Mouse (Mus musculus) neural tube, embryonic 14.5 days (tissue): ENCODE measurements around the gene Tmem25. TPM values are rescaled to one million over a fixed set of nuclear protein-coding genes. Genes with fewer than 3 reads are reported as not detected.
A peak's percentile ranks its signal among the peaks of the same experiment; 100 is the strongest.
"Not testable (repeated sequence)": the region's sequence is repeated elsewhere in the genome, so short reads cannot be mapped to it uniquely, and the experiment has no call there.

Experiments used
- ATAC-seq: fragments of 200-750 bp; cut with Nextera tagmentation; 2 replicates; pipeline ENCODE4 v1.8.0; 2017; ENCODE audit warnings: low read depth, mild to moderate bottlenecking, moderate TSS enrichment, moderate library complexity
- H3K27ac ChIP-seq: fragments of 300-500 bp; sonication (generic); 2 replicates; pipeline ENCODE4 v1.5.1; 2014; ENCODE audit warnings: low read depth, mild to moderate bottlenecking, control low read depth, low read length, moderate library complexity, mixed read lengths
- H3K27me3 ChIP-seq: fragments of 300-500 bp; sonication (generic); 2 replicates; pipeline ENCODE4 v1.6.1; 2014; ENCODE audit warnings: low read length; ENCODE audit not compliant: control insufficient read depth, insufficient read depth
- H3K36me3 ChIP-seq: fragments of 300-500 bp; sonication (generic); 2 replicates; pipeline ENCODE4 v1.6.1; 2014; ENCODE audit warnings: low read length, mixed read lengths; ENCODE audit not compliant: control insufficient read depth, insufficient read depth
- H3K4me1 ChIP-seq: fragments of 300-500 bp; sonication (generic); 2 replicates; pipeline ENCODE4 v1.6.1; 2014; ENCODE audit warnings: low read length; ENCODE audit not compliant: control insufficient read depth, insufficient read depth
- H3K4me2 ChIP-seq: fragments of 300-500 bp; sonication (generic); 2 replicates; pipeline ENCODE4 v1.6.1; 2014; ENCODE audit warnings: mild to moderate bottlenecking, low read depth, low read length, control low read depth
- H3K4me3 ChIP-seq: fragments of 300-500 bp; sonication (generic); 2 replicates; pipeline ENCODE4 v1.5.1; 2014; ENCODE audit warnings: low read depth, low read length, control low read depth, mixed read lengths
- H3K9ac ChIP-seq: fragments of 300-500 bp; sonication (generic); replicated peaks from 2 replicates; pipeline ENCODE4 v1.6.1; 2014; ENCODE audit warnings: low read depth, mild to moderate bottlenecking, control low read depth, low read length, mixed read lengths
- H3K9me3 ChIP-seq: fragments of 300-500 bp; sonication (generic); 2 replicates; pipeline ENCODE4 v1.6.1; 2016; ENCODE audit warnings: low read length; ENCODE audit not compliant: control insufficient read depth
- whole genome bisulfite sequencing: fragments of 180-500 bp; shearing (Covaris S2); extraction: QIAGEN DNeasy Blood & Tissue Kit; methylation state at CpG from one replicate; pipeline ENCODE4 v1.1.7; 2014; 5-methylcytosine and 5-hydroxymethylcytosine counted together
- polyA plus RNA-seq: library from polyadenylated mRNA; unstranded; fragments of >200 nt; fragmentation: Nextera tagmentation; extraction: Ambion mirVana; gene quantifications from 2 replicates; pipeline ENCODE4 v1.2.1, GENCODE M21; 2014

Gene Tmem25
- polyA plus RNA-seq, 1 experiment from 2014 or later: 21.1 TPM

DNA sequence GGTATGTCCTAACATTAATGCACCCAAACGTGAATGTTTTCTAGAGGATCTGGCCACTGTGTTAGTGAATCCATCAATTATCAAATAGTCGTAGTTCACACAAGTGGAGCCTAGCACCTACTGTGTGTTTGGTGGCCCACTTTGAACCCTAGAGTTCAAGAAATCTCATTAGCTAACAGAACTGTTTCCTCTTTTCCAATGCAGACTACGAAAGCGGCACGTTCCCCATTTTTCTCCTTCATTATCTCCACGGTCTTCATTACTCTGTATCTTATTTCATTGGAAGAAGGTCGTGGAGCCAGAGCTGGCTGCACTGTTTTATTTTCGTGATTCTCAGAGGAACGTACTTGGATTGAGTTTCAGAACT is 834 bp upstream of the Tmem25 start:
- Histone ChIP-seq H3K36me3 (peaks cover 4% of the 10 kb centered on the region; the same call in 1 of the 2 replicates), H3K27me3 (no peaks in the 10 kb centered on the region), H3K4me3 (peak overlapping the region; percentile 53), H3K9ac (peak overlapping the region; percentile 72; the same call in 1 of the 2 replicates), H3K27ac (no peak overlapping the region), H3K4me1 (peaks cover 11% of the 10 kb centered on the region; the same call in 1 of the 2 replicates), H3K4me2 (peak overlapping the region; percentile 97), H3K9me3 (no peaks in the 10 kb centered on the region)
- 45% methylated on average over 9 of the region's 9 CpGs for WGBS
- ATAC-seq: no peak

DNA sequence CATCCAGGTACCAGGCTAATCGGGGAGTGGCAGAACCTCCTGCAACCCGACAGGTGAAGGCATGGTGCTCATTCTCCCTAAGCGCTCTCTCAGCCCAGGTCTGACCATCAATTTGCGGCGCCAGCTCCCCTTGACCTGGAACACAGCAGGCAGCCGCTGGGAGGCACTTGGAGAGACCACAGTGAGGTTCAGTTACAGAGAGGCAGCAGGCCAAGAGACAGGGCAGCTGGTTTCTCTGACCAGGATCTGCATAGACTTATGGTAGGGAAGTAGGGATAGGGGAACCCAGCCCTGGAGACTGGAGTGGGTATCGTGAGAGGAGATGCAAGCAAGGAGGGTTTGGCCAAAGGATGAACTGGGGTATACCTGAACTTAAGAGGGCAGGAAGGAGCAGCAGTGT is 809 bp downstream of the Tmem25 start:
- Histone ChIP-seq H3K9me3 (no peaks in the 10 kb centered on the region), H3K9ac (no peak overlapping the region; the same call in 1 of the 2 replicates), H3K4me1 (peaks cover 11% of the 10 kb centered on the region; the same call in 1 of the 2 replicates), H3K4me2 (peak overlapping the region; percentile 97), H3K27me3 (no peaks in the 10 kb centered on the region), H3K36me3 (no peaks in the 10 kb centered on the region), H3K4me3 (peak overlapping the region; percentile 53), H3K27ac (no peak overlapping the region)
- ATAC-seq: no peak
- WGBS: 47% methylated on average over 7 of the region's 7 CpGs

DNA sequence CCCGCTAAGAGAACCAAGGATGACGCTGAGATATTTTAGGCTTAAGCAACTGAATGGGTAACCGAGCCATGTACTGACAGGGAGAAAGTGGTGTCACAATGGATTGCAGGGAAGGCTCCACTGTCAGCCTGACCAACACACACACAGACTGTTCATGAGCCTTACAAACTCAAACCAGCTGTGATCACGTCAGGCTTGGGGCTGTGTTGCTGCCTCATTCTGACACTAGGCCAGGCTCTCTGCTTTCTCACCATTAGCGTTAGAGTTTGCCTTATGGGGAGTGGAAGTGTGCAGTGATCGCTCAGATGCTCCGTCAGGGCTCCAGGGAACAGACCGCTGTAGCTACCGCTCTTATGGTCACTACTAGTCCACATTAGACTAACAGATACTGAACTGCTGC is 6.3 kb downstream of the Tmem25 start:
- H3K9ac ChIP-seq: no peak overlapping the region
- H3K36me3 ChIP-seq: peaks cover 32% of the 10 kb centered on the region
- H3K4me1 ChIP-seq: no peaks in the 10 kb centered on the region
- 80% methylated on average over 9 of the region's 9 CpGs for WGBS
- no peak overlapping the region for H3K4me3 ChIP-seq
- no peaks in the 10 kb centered on the region for H3K27me3 ChIP-seq
- H3K4me2 ChIP-seq: no peak overlapping the region
- no peak for ATAC-seq
- no peak overlapping the region for H3K27ac ChIP-seq
- H3K9me3 ChIP-seq: no peaks in the 10 kb centered on the region

DNA sequence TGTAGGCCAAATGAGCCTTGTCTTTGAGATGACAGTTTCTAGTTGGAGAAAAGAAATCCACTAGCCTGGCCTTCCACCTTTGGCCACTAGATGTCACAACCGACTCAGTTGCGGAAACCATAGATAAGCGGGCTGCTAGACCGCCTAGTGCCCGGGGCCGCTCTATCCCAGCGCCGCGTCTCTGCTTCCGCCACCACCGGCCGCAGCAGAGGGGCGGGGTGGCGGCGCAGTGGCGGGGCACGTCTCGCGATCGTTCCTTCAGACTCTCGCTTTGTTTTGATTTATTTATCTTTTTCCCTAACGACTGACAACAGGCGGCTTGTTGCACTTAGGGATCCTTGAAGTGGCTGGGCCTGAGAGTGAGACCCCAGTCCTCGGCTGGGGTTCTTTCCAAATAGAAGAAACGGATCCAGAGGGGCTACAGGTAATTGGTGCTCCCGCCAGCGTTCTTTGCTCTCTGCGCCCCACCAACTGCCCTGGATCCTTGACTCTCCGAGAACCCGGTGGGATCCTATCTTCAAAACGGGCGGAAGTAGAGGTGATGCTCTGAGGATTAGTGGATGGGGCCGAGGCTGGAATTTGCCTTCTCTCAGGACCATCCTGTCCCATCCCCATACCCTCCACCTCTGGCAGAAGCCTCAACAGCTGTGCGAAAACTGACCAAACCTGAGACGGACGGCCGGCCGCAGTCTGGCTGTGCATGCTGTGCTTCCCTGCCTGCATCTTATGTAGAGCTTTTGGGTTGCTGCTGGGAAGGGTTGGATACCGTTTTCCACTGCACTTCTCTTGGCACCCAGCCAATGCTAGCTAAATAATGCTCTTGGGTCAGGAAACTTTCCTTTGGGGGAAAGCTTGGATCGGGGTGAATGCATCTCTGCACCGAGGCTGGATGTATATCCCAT is 26.1 kb downstream of the Tmem25 start:
- H3K27me3 ChIP-seq: no peaks in the 10 kb centered on the region
- H3K4me1 ChIP-seq: peaks cover 9% of the 10 kb centered on the region
- peak; percentile 99 for ATAC-seq
- WGBS: under 1% methylated on average over 41 of the region's 41 CpGs
- peak overlapping the region; percentile 74 for H3K27ac ChIP-seq
- H3K4me2 ChIP-seq: peak overlapping the region; percentile 68
- peak overlapping the region; percentile 56 for H3K4me3 ChIP-seq
- H3K36me3 ChIP-seq: peaks cover 5% of the 10 kb centered on the region; the same call in 1 of the 2 replicates
- H3K9ac ChIP-seq: peak overlapping the region; percentile 71
- H3K9me3 ChIP-seq: no peaks in the 10 kb centered on the region

DNA sequence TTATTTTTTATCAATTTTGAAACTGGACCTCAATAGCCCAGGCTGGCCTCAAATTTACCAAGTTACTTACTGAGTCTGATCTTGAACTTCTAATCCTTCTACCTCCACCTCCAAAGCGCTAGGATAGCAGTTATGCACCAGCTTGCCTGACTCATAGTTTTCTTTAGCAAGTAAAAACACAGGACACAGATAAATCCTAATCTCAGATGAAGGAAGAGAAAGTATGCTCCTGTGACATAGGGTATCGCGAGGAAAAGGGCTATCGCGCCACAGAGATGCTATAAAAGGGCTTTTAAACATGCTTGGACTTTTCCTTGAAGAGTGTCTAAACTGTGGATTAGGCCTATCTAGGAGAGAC is 26.7 kb downstream of the Tmem25 start:
- 21% methylated on average over 5 of the region's 5 CpGs for WGBS
- H3K4me3 ChIP-seq: no peak overlapping the region; the same call in 1 of the 2 replicates
- peaks cover 5% of the 10 kb centered on the region; the same call in 1 of the 2 replicates for H3K36me3 ChIP-seq
- no peak overlapping the region for H3K4me2 ChIP-seq
- H3K4me1 ChIP-seq: peaks cover 9% of the 10 kb centered on the region
- no peak overlapping the region for H3K9ac ChIP-seq
- H3K27ac ChIP-seq: peak overlapping the region; percentile 53; the same call in 1 of the 2 replicates
- H3K27me3 ChIP-seq: no peaks in the 10 kb centered on the region
- no peaks in the 10 kb centered on the region for H3K9me3 ChIP-seq
- ATAC-seq: no peak

DNA sequence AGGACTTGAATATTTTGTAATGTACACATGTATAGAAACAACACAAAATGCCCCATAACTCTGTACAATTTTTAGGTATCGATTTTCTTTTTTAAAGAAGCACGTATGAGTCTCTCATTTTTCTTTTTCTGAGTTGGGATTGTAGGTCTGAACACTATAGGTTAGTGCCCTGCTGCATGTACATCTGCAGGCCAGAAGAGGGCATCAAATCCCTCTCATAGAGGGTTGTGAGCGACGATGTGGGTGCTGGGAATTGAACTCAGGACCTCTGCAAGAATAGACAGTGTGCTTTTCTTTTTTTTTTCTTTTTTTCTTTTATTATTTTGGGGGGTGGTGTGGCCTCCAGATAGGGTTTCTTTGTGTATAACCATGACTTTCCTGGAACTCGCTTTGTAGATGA is 27.7 kb downstream of the Tmem25 start:
- no peak overlapping the region for H3K9ac ChIP-seq
- H3K9me3 ChIP-seq: no peaks in the 10 kb centered on the region
- H3K27ac ChIP-seq: no peak overlapping the region
- H3K36me3 ChIP-seq: no peaks in the 10 kb centered on the region
- no peak for ATAC-seq
- H3K4me2 ChIP-seq: no peak overlapping the region
- H3K27me3 ChIP-seq: no peaks in the 10 kb centered on the region
- H3K4me1 ChIP-seq: peaks cover 13% of the 10 kb centered on the region
- WGBS: 94% methylated on average over 5 of the region's 5 CpGs
- no peak overlapping the region for H3K4me3 ChIP-seq

DNA sequence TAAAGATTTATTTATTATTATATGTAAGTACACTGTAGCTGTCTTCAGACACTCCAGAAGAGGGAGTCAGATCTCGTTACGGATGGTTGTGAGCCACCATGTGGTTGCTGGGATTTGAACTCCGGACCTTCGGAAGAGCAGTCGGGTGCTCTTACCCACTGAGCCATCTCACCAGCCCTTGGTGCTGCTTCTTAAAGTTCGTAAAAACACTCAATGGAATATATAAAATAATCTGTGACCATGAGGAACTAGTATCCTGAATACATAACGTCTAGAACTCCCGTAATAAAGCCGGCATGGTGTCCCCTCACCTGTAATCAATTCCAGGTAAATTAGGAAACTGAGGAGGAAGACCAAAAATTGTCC is 31.1 kb downstream of the Tmem25 start:
- ATAC-seq: 0 out of 2 replicates have a peak, but pooled peaks have one; percentile 4
- not testable (repeated sequence) for H3K36me3 ChIP-seq, H3K9me3 ChIP-seq, H3K9ac ChIP-seq, H3K27me3 ChIP-seq
- peaks cover 17% of the 10 kb centered on the region; the same call in 1 of the 2 replicates for H3K4me1 ChIP-seq
- 44% methylated on average over 7 of the region's 9 CpGs for WGBS
- H3K27ac ChIP-seq: peak overlapping the region; percentile 16; the same call in 1 of the 2 replicates
- H3K4me3 ChIP-seq: peak overlapping the region; percentile 96
- peak overlapping the region; percentile 31 for H3K4me2 ChIP-seq

DNA sequence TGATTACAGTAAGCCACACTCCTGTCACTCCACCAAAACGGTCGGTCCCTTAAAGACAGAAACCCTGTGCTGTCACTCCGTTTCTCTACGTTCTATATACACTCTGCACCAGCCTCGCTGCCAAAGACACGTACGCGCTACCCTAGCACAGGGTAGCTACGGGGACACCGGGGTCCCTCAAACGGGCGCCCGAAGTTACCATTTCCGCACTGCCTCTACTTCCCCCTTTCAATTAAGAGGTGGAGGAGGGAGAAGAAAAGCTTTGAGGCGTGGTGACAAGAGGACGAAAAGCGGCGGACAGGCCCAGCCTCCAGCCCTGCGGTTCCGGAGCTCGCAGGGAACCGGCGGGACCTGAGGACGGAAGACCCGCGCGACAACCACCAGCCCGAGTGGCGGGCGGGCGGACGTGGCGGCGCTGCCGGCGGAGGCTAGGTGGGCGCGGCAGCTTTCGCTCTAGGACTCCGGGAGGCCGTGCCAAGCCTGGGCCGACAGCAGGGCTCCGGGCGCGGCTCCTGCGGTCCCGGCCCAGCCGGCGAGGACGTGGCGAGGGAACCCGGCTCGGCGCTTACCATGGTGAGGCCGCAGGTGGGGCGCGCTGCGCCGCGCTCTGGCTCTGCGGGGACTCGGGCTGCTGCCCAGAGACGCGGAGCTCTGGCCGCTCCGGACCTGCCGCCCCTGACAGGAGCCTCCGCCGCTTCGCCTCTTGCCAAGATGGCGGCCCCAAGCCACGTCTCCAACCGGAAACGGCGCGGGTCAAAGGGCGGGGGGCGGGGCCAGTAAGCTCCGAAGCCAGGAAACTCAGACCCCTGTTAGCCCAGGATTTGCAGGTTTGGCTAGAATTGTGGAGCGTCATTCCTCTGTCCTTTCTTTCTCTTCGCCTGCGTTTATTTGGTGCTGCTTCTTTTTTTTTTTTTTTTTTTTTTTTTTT is 31.7 kb downstream of the Tmem25 start, which contains the start of the genes Arcn1 and Ift46:
Gene Arcn1 (minus strand): TSS at position 745 of the 928 bp plus-strand sequence.
Gene Ift46 (plus strand): TSS at position 808 of the 928 bp plus-strand sequence.
- H3K9me3 ChIP-seq: no peaks in the 10 kb centered on the region
- H3K27ac ChIP-seq: peak within 1 kb of the TSS; percentile 92
- H3K9ac ChIP-seq: peak within 1 kb of the TSS; percentile 87
- no peaks in the 10 kb centered on the region for H3K27me3 ChIP-seq
- ATAC-seq: peak; percentile 89
- H3K36me3 ChIP-seq: no peaks in the 10 kb centered on the region
- peak within 1 kb of the TSS; percentile 71 for H3K4me2 ChIP-seq
- WGBS: under 1% methylated on average over 74 of the region's 82 CpGs
- peak within 1 kb of the TSS; percentile 96 for H3K4me3 ChIP-seq
- H3K4me1 ChIP-seq: peaks cover 17% of the 10 kb centered on the region; the same call in 1 of the 2 replicates
